Mouse (Mus musculus): Measurements from ENCODE around the gene Fmo4.
"Not testable (repeated sequence)": the region's sequence is repeated elsewhere in the genome, so short reads cannot be mapped to it uniquely, and the experiment has no call there.

The Fmo4 gene

DNA sequence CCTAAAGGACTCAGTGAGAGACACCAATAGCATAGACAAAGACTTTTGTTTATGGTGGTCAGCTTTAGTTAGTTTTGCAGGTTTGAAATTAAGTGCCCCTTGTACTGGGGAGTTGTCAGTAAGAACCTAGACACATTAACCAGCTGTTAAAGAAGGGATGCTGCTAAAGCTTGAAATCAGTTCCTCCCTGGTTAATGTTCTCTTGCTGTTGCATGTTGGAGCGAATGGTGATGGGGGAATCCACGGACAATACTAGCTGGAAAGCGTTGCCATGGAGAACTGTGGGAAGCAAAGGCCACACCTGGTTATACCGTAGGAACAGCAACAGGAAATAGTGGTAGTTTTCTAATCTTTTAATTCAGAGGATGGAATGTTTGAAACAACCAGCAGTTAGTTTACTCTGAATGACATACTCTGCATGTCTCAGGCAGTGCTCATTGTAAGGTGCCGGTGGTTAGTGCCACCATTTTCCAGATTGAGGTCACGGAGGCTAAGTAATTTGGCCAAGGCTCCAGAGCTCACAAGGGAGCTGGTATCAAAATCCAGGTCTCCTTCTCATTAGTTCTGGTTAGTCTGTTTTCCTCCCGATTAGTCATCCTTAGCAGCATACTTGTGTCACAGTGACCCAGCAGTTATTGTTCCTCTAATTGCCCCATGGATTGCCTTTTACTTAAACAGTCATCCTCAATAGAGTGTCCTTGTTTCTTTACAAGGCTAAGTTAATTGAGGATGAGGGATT is 21.3 kb downstream of the Fmo4 start:
- no peak for DNase-seq

DNA sequence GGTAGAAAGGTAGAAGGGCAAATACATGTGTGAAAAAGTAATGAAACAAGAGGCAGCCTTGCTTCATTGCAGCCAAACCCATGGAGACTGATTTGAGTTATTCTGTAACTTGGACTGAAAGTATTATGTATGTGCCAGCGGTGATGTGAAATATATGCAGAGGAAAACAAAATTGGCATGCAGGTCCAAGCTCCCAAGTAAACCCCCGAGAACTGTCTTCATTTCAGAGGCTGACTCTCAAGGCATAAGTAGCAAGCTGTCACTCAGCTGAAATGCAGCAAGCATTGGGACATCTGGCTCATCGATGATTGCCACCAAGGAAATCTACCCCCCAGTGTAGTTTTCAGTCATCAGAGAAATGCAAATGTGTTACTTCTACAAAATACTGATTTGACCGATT is 28.6 kb downstream of the Fmo4 start:
- DNase-seq = no peak

- DNase-seq = no peak
Observed at GRCm38 (mm10) chr1:162783669-162784248, 30.0 kb downstream of the Fmo4 start.

DNA sequence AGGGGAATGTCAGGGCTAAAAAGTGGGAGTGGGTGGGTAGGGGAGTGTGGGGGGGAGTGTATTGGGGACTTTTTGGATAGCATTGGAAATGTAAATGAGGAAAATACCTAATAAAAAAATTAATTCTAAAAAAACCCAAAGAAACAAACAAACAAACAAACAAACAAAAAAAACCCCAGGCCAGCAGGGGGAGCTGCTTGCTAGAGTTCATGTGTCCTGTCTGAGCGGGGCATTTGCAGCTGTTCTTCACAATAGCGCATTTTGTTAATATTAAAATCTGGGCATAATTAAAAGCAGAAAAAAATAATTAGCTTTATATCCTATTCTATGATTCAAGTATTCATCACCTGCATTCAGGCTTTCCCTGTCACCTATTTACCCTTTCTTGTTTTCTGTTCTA is 32.7 kb downstream of the Fmo4 start:
- not testable (repeated sequence) for DNase-seq

DNA sequence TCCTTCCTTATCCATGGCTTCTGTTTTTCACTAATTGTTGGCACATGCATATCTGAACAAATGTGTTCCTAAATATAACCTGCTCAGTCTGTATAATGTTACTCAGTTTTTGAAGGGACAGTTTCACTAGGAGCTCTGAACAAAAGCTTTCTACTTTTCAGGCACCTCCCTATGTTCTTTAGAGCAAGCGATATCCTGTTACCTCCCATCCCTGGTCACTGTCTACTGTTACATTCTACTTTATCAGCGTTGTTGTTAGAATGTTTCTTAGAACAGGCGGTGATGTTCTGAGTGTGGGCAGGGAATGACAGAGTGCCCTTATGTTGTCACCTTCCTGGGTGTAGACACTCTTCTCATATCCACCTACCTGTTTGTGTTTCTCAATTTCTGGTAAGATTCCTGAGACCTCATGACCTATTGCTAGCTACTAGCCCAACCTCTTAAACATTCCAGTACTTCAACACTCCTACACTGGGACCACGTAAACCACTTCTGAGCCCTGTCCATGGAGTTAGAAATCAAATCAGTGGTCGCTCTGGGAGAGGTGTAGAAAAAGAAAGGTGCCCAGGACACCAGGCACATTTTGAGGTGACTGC is 35.7 kb downstream of the Fmo4 start:
- no peak for DNase-seq

- no peak for DNase-seq
Observed at GRCm38 (mm10) chr1:162773661-162774060, 40.1 kb downstream of the Fmo4 start.

DNA sequence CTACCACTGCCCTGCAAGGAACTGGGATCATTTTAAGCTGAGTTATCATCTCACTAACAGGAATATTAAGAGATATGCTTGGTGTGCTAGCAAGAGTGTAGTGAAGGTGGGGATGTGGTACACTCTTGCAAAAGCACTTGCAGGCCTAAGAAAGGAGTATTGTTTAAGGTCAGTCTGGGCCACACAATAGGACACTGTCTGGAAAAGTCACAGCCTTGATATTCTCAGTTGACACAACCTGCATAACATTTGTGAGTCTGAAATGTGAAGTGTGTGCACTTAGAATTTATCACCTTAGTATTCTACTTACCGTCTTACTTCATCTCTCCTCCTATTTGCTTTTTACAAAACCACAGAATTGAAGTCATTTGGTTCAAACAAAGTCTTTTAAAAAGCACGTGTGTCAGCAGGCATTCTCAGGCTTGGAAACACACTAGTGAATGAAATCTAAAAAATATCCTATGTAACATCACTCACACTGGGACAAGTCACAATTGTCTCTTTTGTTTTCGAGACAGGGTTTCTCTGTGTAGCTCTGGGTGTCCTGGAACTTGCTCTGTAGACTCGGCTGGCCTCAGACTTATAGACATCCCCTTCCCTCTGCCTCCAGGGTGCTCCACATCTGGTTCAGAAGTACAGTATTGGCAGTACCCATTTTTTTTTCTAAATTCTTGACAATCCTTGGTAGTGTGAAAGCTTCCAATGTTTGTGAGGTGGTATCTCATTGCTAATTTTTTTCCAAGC is 42.0 kb downstream of the Fmo4 start:
- DNase-seq = no peak

- DNase-seq = no peak
Observed at GRCm38 (mm10) chr1:162752009-162752408, 61.8 kb downstream of the Fmo4 start.

GRCm38 (mm10) chr1:162749607-162750006 is 64.2 kb downstream of the Fmo4 start:
- no peak for DNase-seq

DNA sequence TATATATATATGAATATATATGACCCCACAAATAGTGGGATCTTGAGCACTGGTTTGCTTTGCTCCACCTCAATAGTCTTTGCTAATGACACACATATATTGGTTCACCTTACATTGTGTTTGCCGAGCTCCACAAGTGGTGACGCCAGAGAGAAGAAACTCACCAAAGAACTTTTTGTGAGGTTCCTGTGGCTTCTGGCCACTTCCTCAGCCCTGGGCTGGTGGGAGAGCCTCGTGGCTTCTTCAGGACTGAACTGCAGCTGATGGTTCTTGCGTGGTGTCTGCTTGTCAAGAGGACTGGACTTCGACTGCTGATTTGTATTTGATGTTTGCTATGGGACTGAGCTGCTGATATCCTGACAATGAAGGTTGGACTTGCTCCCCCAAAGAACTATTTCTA is 65.0 kb downstream of the Fmo4 start:
- no peak for DNase-seq
